ENCODE assay signal across 7 mouse cellular contexts in genomic region chrX:163909381-163909780, GRCm38 (mm10). TPM values are rescaled to one million over a fixed set of nuclear protein-coding genes. Genes with fewer than 3 reads are reported as not detected.
DNase-seq lines count a peak whose midpoint lies in the region; TF ChIP-seq lines count a peak whose summit lies in the region.

No protein-coding gene starts in this region.

- H3K4me1 ChIP-seq in embryonic fibroblast, embryonic 13.5 days (ENCODE audit: control insufficient read depth, insufficient read depth, low read length) = no peaks in the 10 kb centered on the region
- H3K4me1 ChIP-seq in small intestine, adult 2 months (ENCODE audit: control insufficient read depth, insufficient read depth, insufficient read length, low read length) = no peaks in the 10 kb centered on the region

- H3K4me3 ChIP-seq in embryonic fibroblast, embryonic 13.5 days (ENCODE audit: insufficient read depth, low read length) = peak overlapping the region; percentile 62
- peak overlapping the region; percentile 73 for H3K4me3 ChIP-seq in small intestine, adult 2 months (ENCODE audit: low read depth, low read length)

- DNase-seq in ES-CJ7 (ENCODE audit: low read depth, low spot score) = peak; percentile 27
- DNase-seq in adrenal gland, postnatal 25 days = peak; percentile 14
- DNase-seq in heart, postnatal 25 days (ENCODE audit: low spot score) = peak; percentile 11
- DNase-seq in layer of hippocampus, postnatal 25 days (ENCODE audit: extremely low spot score in 1 of 2, low spot score in 1 of 2) = peak; percentile 5 to 31
- peak; percentile 29 for DNase-seq in lung, postnatal 36 days

- intact Hi-C loops in heart, postnatal 25 days (cut with DNase I) = loop anchor here (5.0 kb wide), 1 partner anchor 82 kb away; no protein-coding TSS in a partner anchor

- no peak overlapping the region for H3K27ac ChIP-seq in embryonic fibroblast, embryonic 13.5 days (ENCODE audit: insufficient read depth, low read length)
- no peak overlapping the region for H3K27ac ChIP-seq in small intestine, adult 2 months (ENCODE audit: insufficient read depth, low read depth, low read length)

- H3K36me3 ChIP-seq in small intestine, adult 2 months (ENCODE audit: control insufficient read depth, insufficient read depth, low read length) = 0 out of 2 replicates have a peak, but pooled peaks cover 1% of the 10 kb centered on the region

- no peak for TF ChIP-seq CTCF in embryonic fibroblast, embryonic 13.5 days (IDR thresholded peaks at IDR 0.05; ENCODE audit: borderline replicate concordance, insufficient read depth, low read length)
- 0 out of 2 replicates have a peak, but pooled peaks have one; percentile 3 for TF ChIP-seq CTCF in small intestine, adult 2 months (IDR thresholded peaks at IDR 0.05; ENCODE audit: extremely low read depth, insufficient read length, insufficient replicate concordance, low read depth, low read length)

- H3K27me3 ChIP-seq in small intestine, adult 2 months (ENCODE audit: control insufficient read depth, insufficient read depth, low read length) = no peaks in the 10 kb centered on the region

- no peak for TF ChIP-seq POLR2A in embryonic fibroblast, embryonic 13.5 days (IDR thresholded peaks at IDR 0.05; ENCODE audit: low read depth, low read length)
- no peak for TF ChIP-seq POLR2A in small intestine, adult 2 months (IDR thresholded peaks at IDR 0.05; ENCODE audit: low read depth, low read length)

- 11% methylated on average over 34 of the region's 34 CpGs for WGBS in small intestine, adult 2 months

RNA-seq across cellular contexts. Expression of gene Ap1s2, which starts 0.6 kb away (rescaled TPM):
- 15.2 and 16.9 TPM in 2 replicates for total RNA-seq in adrenal gland, postnatal 25 days (2021)
- 39.7 and 44.2 TPM in 2 replicates for polyA plus RNA-seq in embryonic fibroblast, embryonic 13.5 days (2011; ENCODE audit: insufficient read length, low read depth, missing spikeins)
- total RNA-seq in heart, postnatal 25 days (2021) = 10 to 100 TPM; 16.9 to 22.8 TPM
- total RNA-seq in layer of hippocampus, postnatal 25 days (2021) = 10 to 100 TPM; 39.3 to 41.6 TPM
- polyA plus RNA-seq in small intestine, adult 2 months (2012; rRNA removed) = 0.13 and 0.18 TPM in 2 replicates

RNA-seq across cellular contexts. Expression of gene Zrsr2, which starts 49.1 kb away (rescaled TPM):
- 26.7 and 36.2 TPM in 2 replicates for total RNA-seq in adrenal gland, postnatal 25 days (2021)
- polyA plus RNA-seq in embryonic fibroblast, embryonic 13.5 days (2011; ENCODE audit: insufficient read length, low read depth, missing spikeins) = 41.6 and 51.0 TPM in 2 replicates
- 10 to 100 TPM in 1 of 2 experiments, 1 to 10 TPM in 1; 8.9 to 11.9 TPM for total RNA-seq in heart, postnatal 25 days (2021)
- 10 to 100 TPM; 46.6 to 47.8 TPM for total RNA-seq in layer of hippocampus, postnatal 25 days (2021)
- 1.4 and 6.5 TPM in 2 replicates for polyA plus RNA-seq in small intestine, adult 2 months (2012; rRNA removed)
